Mouse (Mus musculus): ENCODE measurements around the gene C1qtnf5.
A peak's percentile ranks its signal among the peaks of the same experiment; 100 is the strongest.

- TF ChIP-seq POLR2A (IDR thresholded peaks at IDR 0.05; ENCODE audit: borderline replicate concordance, extremely low read depth, low read depth, low read length) (no peak), CTCF (IDR thresholded peaks at IDR 0.05; ENCODE audit: insufficient read depth, low read length) (peak; percentile 67)
Observed at GRCm38 (mm10) chr9:44093612-44094503, 13.2 kb upstream of the C1qtnf5 start.
